ENCODE assay signal across 9 mouse cellular contexts in the genomic region with DNA sequence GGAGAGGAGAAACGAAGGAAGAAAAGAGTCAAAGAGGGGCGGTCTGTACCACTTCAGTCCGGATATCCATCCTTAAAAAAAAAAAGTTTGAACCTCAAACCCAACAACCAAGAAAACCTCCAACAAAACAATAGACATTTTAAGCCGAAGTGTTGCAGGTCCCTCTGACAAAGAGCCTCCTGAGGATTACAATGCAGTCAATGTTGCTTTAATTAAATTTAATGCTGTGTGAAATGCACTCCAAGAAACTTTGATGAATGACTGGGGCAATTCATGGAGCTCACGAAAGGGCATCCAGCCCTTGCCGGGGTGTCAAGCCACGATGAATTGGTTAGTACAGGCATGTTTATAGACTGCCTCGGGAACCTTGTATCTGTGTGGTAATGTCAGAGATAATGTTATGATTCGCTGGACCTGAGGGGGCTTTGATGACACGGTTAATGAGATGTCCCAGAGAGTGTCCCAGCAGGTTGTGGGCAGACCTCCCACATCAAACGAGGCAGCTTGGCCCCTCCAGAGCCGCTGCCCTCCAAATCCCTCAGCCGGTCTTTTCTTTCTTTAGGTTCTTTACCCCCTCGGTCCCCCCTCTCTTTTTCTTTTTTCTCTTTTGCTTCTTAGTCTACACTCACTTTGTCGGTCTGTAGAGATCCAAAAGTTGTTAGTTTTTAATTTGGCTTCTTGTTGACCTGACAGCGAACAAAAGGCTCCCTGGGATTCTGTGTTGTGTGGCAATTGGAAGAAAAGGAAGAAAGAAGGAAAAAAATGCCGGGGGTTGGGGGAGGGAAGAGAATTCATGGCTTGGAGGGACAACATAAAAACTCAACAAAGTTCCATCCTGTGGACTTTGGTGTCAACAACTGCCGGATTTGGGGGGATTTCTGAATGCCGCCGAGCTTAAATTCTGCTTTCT.
DNase-seq lines count a peak whose midpoint lies in the region; ATAC-seq lines count a peak whose summit lies in the region.
"Had no signal": no experiment of that assay in that cellular context is flagged by ENCODE, and none has a peak within 500 bp of the region (broad histone marks: within the 10 kb centered on the region; RNA-seq: fewer than 3 reads in every experiment).

No protein-coding gene starts in this region.

- ATAC-seq in kidney, embryonic 14.5 days (ENCODE audit: low FRiP score, low TSS enrichment), result peak; percentile 93
- peak; percentile 53; the same call in 1 of the 2 replicates for ATAC-seq in forebrain, embryonic 13.5 days
- no peak for ATAC-seq in limb, embryonic 13.5 days (ENCODE audit: low FRiP score, low read depth)
- ATAC-seq in neural tube, embryonic 14.5 days (ENCODE audit: low read depth), result no peak
- ATAC-seq: inflammation-experienced regulatory T-cells, adult 6 months had no signal

- 6% methylated on average over 20 of the region's 20 CpGs for WGBS in kidney, embryonic 14.5 days
- WGBS in forebrain, embryonic 13.5 days, result 2% methylated on average over 20 of the region's 20 CpGs
- WGBS in limb, embryonic 13.5 days, result 9% methylated on average over 20 of the region's 20 CpGs
- WGBS in neural tube, embryonic 14.5 days, result under 1% methylated on average over 20 of the region's 20 CpGs

- H3K9ac ChIP-seq in kidney, embryonic 14.5 days (ENCODE audit: low read depth, low read length), result no peak overlapping the region
- no peak overlapping the region for H3K9ac ChIP-seq in forebrain, embryonic 13.5 days
- H3K9ac ChIP-seq in limb, embryonic 13.5 days, result no peak overlapping the region
- H3K9ac ChIP-seq in neural tube, embryonic 14.5 days (replicated peaks; ENCODE audit: low read depth, low read length), result no peak overlapping the region

- H3K4me1 ChIP-seq in kidney, embryonic 14.5 days (ENCODE audit: control insufficient read depth, insufficient read depth, low read length), result no peaks in the 10 kb centered on the region
- peaks cover 12% of the 10 kb centered on the region for H3K4me1 ChIP-seq in forebrain, embryonic 13.5 days
- H3K4me1 ChIP-seq in limb, embryonic 13.5 days, result peaks cover 8% of the 10 kb centered on the region
- no peaks in the 10 kb centered on the region for H3K4me1 ChIP-seq in neural tube, embryonic 14.5 days (ENCODE audit: control insufficient read depth, insufficient read depth, low read length)

- no peak for DNase-seq in kidney, adult 18-20 months
- DNase-seq in left cerebral cortex, adult 8-10 months (ENCODE audit: low spot score in 2 of 2), result no peak
- no peak for DNase-seq in left cerebral cortex, adult 18-20 months (ENCODE audit: low spot score in 2 of 2)
- no peak for DNase-seq in layer of hippocampus, postnatal 36 days

- H3K4me3 ChIP-seq in kidney, embryonic 14.5 days (ENCODE audit: low read length), result no peak overlapping the region
- H3K4me3 ChIP-seq in forebrain, embryonic 13.5 days, result no peak overlapping the region
- H3K4me3 ChIP-seq in limb, embryonic 13.5 days, result peak overlapping the region; percentile 3; the same call in 1 of the 2 replicates
- no peak overlapping the region for H3K4me3 ChIP-seq in neural tube, embryonic 14.5 days (ENCODE audit: low read depth, low read length)

- peaks cover 10% of the 10 kb centered on the region for H3K27me3 ChIP-seq in kidney, embryonic 14.5 days (ENCODE audit: control insufficient read depth, insufficient read depth, low read length)
- peaks cover 82% of the 10 kb centered on the region for H3K27me3 ChIP-seq in forebrain, embryonic 13.5 days
- H3K27me3 ChIP-seq in limb, embryonic 13.5 days, result peaks cover 26% of the 10 kb centered on the region
- H3K27me3 ChIP-seq in neural tube, embryonic 14.5 days (ENCODE audit: control insufficient read depth, insufficient read depth, low read length), result peaks cover 52% of the 10 kb centered on the region

- no peak overlapping the region for H3K27ac ChIP-seq in kidney, embryonic 14.5 days (ENCODE audit: low read depth, low read length)
- H3K27ac ChIP-seq in forebrain, embryonic 13.5 days, result no peak overlapping the region
- H3K27ac ChIP-seq in limb, embryonic 13.5 days, result no peak overlapping the region
- H3K27ac ChIP-seq in neural tube, embryonic 14.5 days (ENCODE audit: low read depth, low read length), result no peak overlapping the region

- H3K4me2 ChIP-seq in kidney, embryonic 14.5 days (replicated peaks; ENCODE audit: low read depth, low read length), result peak overlapping the region; percentile 1; the same call in 1 of the 2 replicates
- H3K4me2 ChIP-seq in forebrain, embryonic 13.5 days, result peak overlapping the region; percentile 37
- H3K4me2 ChIP-seq in limb, embryonic 13.5 days (replicated peaks), result peak overlapping the region; percentile 40
- H3K4me2 ChIP-seq in neural tube, embryonic 14.5 days (ENCODE audit: low read depth, low read length), result peak overlapping the region; percentile 1; the same call in 1 of the 2 replicates

- no peaks in the 10 kb centered on the region for H3K9me3 ChIP-seq in kidney, embryonic 14.5 days (ENCODE audit: control insufficient read depth, low read length)
- H3K9me3 ChIP-seq in forebrain, embryonic 13.5 days (replicated peaks), result no peaks in the 10 kb centered on the region
- no peaks in the 10 kb centered on the region for H3K9me3 ChIP-seq in limb, embryonic 13.5 days
- H3K9me3 ChIP-seq in neural tube, embryonic 14.5 days (ENCODE audit: control insufficient read depth, low read length), result no peaks in the 10 kb centered on the region

- no peaks in the 10 kb centered on the region for H3K36me3 ChIP-seq in kidney, embryonic 14.5 days (ENCODE audit: control insufficient read depth, insufficient read depth, low read length)
- no peaks in the 10 kb centered on the region for H3K36me3 ChIP-seq in forebrain, embryonic 13.5 days (ENCODE audit: poor library complexity, severe bottlenecking)
- H3K36me3 ChIP-seq in limb, embryonic 13.5 days, result no peaks in the 10 kb centered on the region
- no peaks in the 10 kb centered on the region for H3K36me3 ChIP-seq in neural tube, embryonic 14.5 days (ENCODE audit: control insufficient read depth, insufficient read depth, low read length)

Comparison
In these comparisons a context has a peak if more than half of its experiments do, and no peak if none do; other contexts are left out.
1. ATAC-seq: peak in kidney, embryonic 14.5 days (single experiment) and forebrain, embryonic 13.5 days (single experiment); none in limb, embryonic 13.5 days (single experiment) and neural tube, embryonic 14.5 days (single experiment).
2. Peak in every context shown above with its lines, with median percentiles within 50 percentile points of each other: H3K4me2 ChIP-seq.